Mouse (Mus musculus): ENCODE results near the gene Txnip.

GRCm38 (mm10) chr3:96601941-96602703 is 44.4 kb downstream of the Txnip start:
- TF ChIP-seq CTCF (IDR thresholded peaks at IDR 0.05; ENCODE audit: extremely low read depth, insufficient read depth, insufficient read length, insufficient replicate concordance) = no peak
- TF ChIP-seq POLR2A (IDR thresholded peaks at IDR 0.05; ENCODE audit: low read depth, low read length) = no peak

All from spleen, adult 2 months (tissue).